ENCODE assay signal across 8 mouse cellular contexts in genomic region chr5:115235323-115235771, GRCm38 (mm10). TPM values are rescaled to one million over a fixed set of nuclear protein-coding genes. Genes with fewer than 3 reads are reported as not detected.
DNase-seq lines count a peak whose midpoint lies in the region; ATAC-seq and TF ChIP-seq lines count a peak whose summit lies in the region.

No protein-coding gene starts in this region.

- under 1% methylated on average over 44 of the region's 45 CpGs for WGBS in forebrain, embryonic 15.5 days
- WGBS in liver, embryonic 15.5 days (ENCODE audit: insufficient replicate concordance), result 1% methylated on average over 45 of the region's 45 CpGs
- WGBS in neural tube, embryonic 12.5 days, result under 1% methylated on average over 45 of the region's 45 CpGs

- intact Hi-C loops in heart, postnatal 10 days (cut with DNase I), result loop anchor here (1.0 to 5.0 kb wide), 2 partner anchors 48 to 258 kb away; no protein-coding TSS in a partner anchor

- H3K36me3 ChIP-seq in ES-E14 (ENCODE audit: control insufficient read depth, insufficient read depth, low read length, poor library complexity, severe bottlenecking), result peaks cover 6% of the 10 kb centered on the region
- peaks cover 8% of the 10 kb centered on the region for H3K36me3 ChIP-seq in forebrain, embryonic 15.5 days
- H3K36me3 ChIP-seq in liver, embryonic 15.5 days (replicated peaks), result peaks cover 9% of the 10 kb centered on the region
- H3K36me3 ChIP-seq in neural tube, embryonic 12.5 days, result peaks cover 8% of the 10 kb centered on the region

- peak overlapping the region; percentile 77 for H3K4me2 ChIP-seq in forebrain, embryonic 15.5 days (replicated peaks)
- peak overlapping the region; percentile 84 for H3K4me2 ChIP-seq in liver, embryonic 15.5 days
- H3K4me2 ChIP-seq in neural tube, embryonic 12.5 days (replicated peaks), result peak overlapping the region; percentile 81

- no peak overlapping the region for H3K27ac ChIP-seq in ES-E14 (ENCODE audit: insufficient read depth, low read depth, low read length, poor library complexity, severe bottlenecking)
- H3K27ac ChIP-seq in forebrain, embryonic 15.5 days (replicated peaks), result peak overlapping the region; percentile 74
- no peak overlapping the region for H3K27ac ChIP-seq in liver, embryonic 15.5 days (replicated peaks)
- no peak overlapping the region for H3K27ac ChIP-seq in neural tube, embryonic 12.5 days

- H3K9me3 ChIP-seq in ES-E14 (ENCODE audit: control insufficient read depth, insufficient read depth, low read depth, low read length), result no peaks in the 10 kb centered on the region
- no peaks in the 10 kb centered on the region for H3K9me3 ChIP-seq in forebrain, embryonic 15.5 days
- no peaks in the 10 kb centered on the region for H3K9me3 ChIP-seq in liver, embryonic 15.5 days (replicated peaks)
- no peaks in the 10 kb centered on the region for H3K9me3 ChIP-seq in neural tube, embryonic 12.5 days

- H3K4me3 ChIP-seq in ES-E14 (ENCODE audit: insufficient read depth in 1 of 2, low read depth in 1 of 2, low read length in 2 of 2, poor library complexity in 1 of 2, severe bottlenecking in 1 of 2), result peak overlapping the region; percentile 65 to 73
- peak overlapping the region; percentile 53 for H3K4me3 ChIP-seq in forebrain, embryonic 15.5 days
- peak overlapping the region; percentile 59 for H3K4me3 ChIP-seq in liver, embryonic 15.5 days (replicated peaks)
- H3K4me3 ChIP-seq in neural tube, embryonic 12.5 days, result peak overlapping the region; percentile 46

- no peak for DNase-seq in ES-E14 (ENCODE audit: low read depth, low spot score)
- DNase-seq in brain, embryonic 14.5 days (ENCODE audit: low read depth), result peak; percentile 77
- peak; percentile 74 to 76 for DNase-seq in heart, postnatal 10 days
- peak; percentile 71 to 80 for DNase-seq in kidney, postnatal 4 days
- DNase-seq in thymus, postnatal 14 days, result peak; percentile 47

- peak; percentile 58 for ATAC-seq in forebrain, embryonic 15.5 days (replicated peaks)
- no peak for ATAC-seq in liver, embryonic 15.5 days (ENCODE audit: insufficient read depth)
- peak; percentile 41 for ATAC-seq in neural tube, embryonic 12.5 days (ENCODE audit: low FRiP score, low read depth)

- TF ChIP-seq POLR2A in brain, embryonic 14.5 days (IDR thresholded peaks at IDR 0.05; ENCODE audit: borderline replicate concordance, extremely low read depth, insufficient read depth, insufficient read length, poor library complexity, severe bottlenecking), result no peak

- peak overlapping the region; percentile 60 for H3K9ac ChIP-seq in ES-E14 (ENCODE audit: insufficient read depth, low read depth, low read length, poor library complexity, severe bottlenecking)
- H3K9ac ChIP-seq in forebrain, embryonic 15.5 days (replicated peaks), result peak overlapping the region; percentile 67
- H3K9ac ChIP-seq in liver, embryonic 15.5 days, result peak overlapping the region; percentile 55
- H3K9ac ChIP-seq in neural tube, embryonic 12.5 days, result peak overlapping the region; percentile 61

- H3K4me1 ChIP-seq in ES-E14 (ENCODE audit: control insufficient read depth in 2 of 2, insufficient read depth in 2 of 2, low read length in 2 of 2, poor library complexity in 1 of 2), result peaks cover 2 to 15% of the 10 kb centered on the region in 2 experiments; a peak in 3 of 4 replicates
- peaks cover 27% of the 10 kb centered on the region for H3K4me1 ChIP-seq in forebrain, embryonic 15.5 days
- peaks cover 39% of the 10 kb centered on the region for H3K4me1 ChIP-seq in liver, embryonic 15.5 days (replicated peaks)
- peaks cover 22% of the 10 kb centered on the region for H3K4me1 ChIP-seq in neural tube, embryonic 12.5 days

- H3K27me3 ChIP-seq in forebrain, embryonic 15.5 days, result no peaks in the 10 kb centered on the region; the same call in 1 of the 2 replicates
- peaks cover 60% of the 10 kb centered on the region for H3K27me3 ChIP-seq in liver, embryonic 15.5 days
- H3K27me3 ChIP-seq in neural tube, embryonic 12.5 days (replicated peaks), result peaks cover 4% of the 10 kb centered on the region; the same call in 1 of the 2 replicates

- TF ChIP-seq CTCF in brain, embryonic 14.5 days (IDR thresholded peaks at IDR 0.05; ENCODE audit: borderline replicate concordance, extremely low read depth, insufficient read depth, insufficient read length), result no peak

- in situ Hi-C loops in ES-E14 (cut with MboI; ENCODE audit: low sequenced_read_pairs in 2 of 2, unreplicated experiment in 2 of 2), result no loop called here

TF ChIP-seq in ES-E14, 5 proteins besides CTCF, POLR2A, EP300 and RAD21:
- no peak for TF ChIP-seq HCFC1 (IDR thresholded peaks at IDR 0.05; ENCODE audit: borderline replicate concordance, insufficient read depth, low read length)
- no peak for TF ChIP-seq ZNF384 (IDR thresholded peaks at IDR 0.05; ENCODE audit: low read depth, low read length)
- TF ChIP-seq CHD2 (IDR thresholded peaks at IDR 0.05; ENCODE audit: low read depth, low read length), result no peak
- TF ChIP-seq ZC3H11A (IDR thresholded peaks at IDR 0.05; ENCODE audit: borderline replicate concordance, low read depth, low read length), result no peak
- TF ChIP-seq MAFK (IDR thresholded peaks at IDR 0.05; ENCODE audit: insufficient read depth, low read depth, low read length), result no peak

RNA-seq across cellular contexts. Expression of gene Pop5, which starts 0.3 kb away (rescaled TPM):
- 155 and 174 TPM in 2 replicates for total RNA-seq in ES-E14 (2012; rRNA removed)
- 57.0 and 82.5 TPM in 2 replicates for polyA plus RNA-seq in brain, embryonic 14.5 days (2012; rRNA removed)
- 96.9 and 98.6 TPM in 2 replicates for polyA plus RNA-seq in forebrain, embryonic 15.5 days (2015; fragmentation: Nextera tagmentation; extraction: Ambion mirVana)
- total RNA-seq in heart, postnatal 10 days (2021), result 10 to 100 TPM; 28.9 to 30.8 TPM
- 84.0 and 88.1 TPM in 2 replicates for polyA plus RNA-seq in liver, embryonic 15.5 days (2015; fragmentation: Nextera tagmentation; extraction: Ambion mirVana)
- polyA plus RNA-seq in neural tube, embryonic 12.5 days (2016; fragmentation: Nextera tagmentation; extraction: Ambion mirVana), result 110 and 113 TPM in 2 replicates

RNA-seq across cellular contexts. Expression of gene Rnf10, which starts 37.4 kb away (rescaled TPM):
- 134 and 138 TPM in 2 replicates for total RNA-seq in ES-E14 (2012; rRNA removed)
- 200 and 220 TPM in 2 replicates for polyA plus RNA-seq in brain, embryonic 14.5 days (2012; rRNA removed)
- 185 and 191 TPM in 2 replicates for polyA plus RNA-seq in forebrain, embryonic 15.5 days (2015; fragmentation: Nextera tagmentation; extraction: Ambion mirVana)
- 100 to 1,000 TPM; 296 to 317 TPM for total RNA-seq in heart, postnatal 10 days (2021)
- 146 and 173 TPM in 2 replicates for polyA plus RNA-seq in liver, embryonic 15.5 days (2015; fragmentation: Nextera tagmentation; extraction: Ambion mirVana)
- 230 TPM in 2 replicates for polyA plus RNA-seq in neural tube, embryonic 12.5 days (2016; fragmentation: Nextera tagmentation; extraction: Ambion mirVana)

RNA-seq across cellular contexts. Expression of gene Cabp1, which starts 41.2 kb away (rescaled TPM):
- 14.9 and 25.2 TPM in 2 replicates for total RNA-seq in ES-E14 (2012; rRNA removed)
- polyA plus RNA-seq in brain, embryonic 14.5 days (2012; rRNA removed), result 28.6 and 32.9 TPM in 2 replicates
- polyA plus RNA-seq in forebrain, embryonic 15.5 days (2015; fragmentation: Nextera tagmentation; extraction: Ambion mirVana), result 9.2 and 9.8 TPM in 2 replicates
- total RNA-seq in heart, postnatal 10 days (2021), result 1 to 10 TPM; 6.4 to 6.6 TPM
- polyA plus RNA-seq in liver, embryonic 15.5 days (2015; fragmentation: Nextera tagmentation; extraction: Ambion mirVana), result 0.13 and 0.18 TPM in 2 replicates
- polyA plus RNA-seq in neural tube, embryonic 12.5 days (2016; fragmentation: Nextera tagmentation; extraction: Ambion mirVana), result 24.0 and 24.6 TPM in 2 replicates

RNA-seq across cellular contexts. Expression of gene Coq5, which starts 44.1 kb away (rescaled TPM):
- total RNA-seq in ES-E14 (2012; rRNA removed), result 28.3 and 34.8 TPM in 2 replicates
- 15.7 and 20.5 TPM in 2 replicates for polyA plus RNA-seq in brain, embryonic 14.5 days (2012; rRNA removed)
- 59.4 and 61.3 TPM in 2 replicates for polyA plus RNA-seq in forebrain, embryonic 15.5 days (2015; fragmentation: Nextera tagmentation; extraction: Ambion mirVana)
- total RNA-seq in heart, postnatal 10 days (2021), result 100 to 1,000 TPM; 131 to 134 TPM
- polyA plus RNA-seq in liver, embryonic 15.5 days (2015; fragmentation: Nextera tagmentation; extraction: Ambion mirVana), result 27.5 and 28.4 TPM in 2 replicates
- 54.1 and 55.6 TPM in 2 replicates for polyA plus RNA-seq in neural tube, embryonic 12.5 days (2016; fragmentation: Nextera tagmentation; extraction: Ambion mirVana)
